Mouse (Mus musculus) layer of hippocampus, adult 9-10 months (tissue): ENCODE results near the gene Trpv2.

Experiments
- DNase-seq: peaks from one replicate; pipeline ENCODE4 v3.0.0; 2022; ENCODE audit warnings: low spot score

The Trpv2 gene

GRCm38 (mm10) chr11:62558961-62559646 is 15.2 kb upstream of the Trpv2 start:
- no peak for DNase-seq

- DNase-seq, result no peak
These were observed 13.7 kb upstream of the Trpv2 start for GRCm38 (mm10) chr11:62560463-62561016.

DNA sequence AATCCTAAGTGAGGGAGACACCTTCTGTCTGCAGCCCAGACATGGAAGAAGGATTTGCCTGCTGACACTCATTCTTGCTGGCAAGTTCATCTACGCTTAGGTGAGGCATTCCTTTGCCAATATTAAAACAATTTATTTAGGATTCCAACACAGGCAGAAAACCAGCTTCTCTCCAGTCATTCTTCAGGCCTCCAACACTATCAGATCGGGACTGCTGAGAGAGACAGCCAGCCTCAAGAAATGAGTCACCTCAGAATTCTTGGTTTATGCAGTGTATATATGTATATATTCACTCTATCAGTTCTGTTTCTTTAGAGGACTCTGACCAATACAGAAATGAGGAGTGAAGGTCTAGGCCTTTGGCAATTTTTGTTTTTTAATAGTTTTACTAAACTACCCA is 10.7 kb upstream of the Trpv2 start:
- no peak for DNase-seq

GRCm38 (mm10) chr11:62565747-62566146 is 8.5 kb upstream of the Trpv2 start:
- no peak for DNase-seq

- DNase-seq, result no peak
These were observed 8.1 kb upstream of the Trpv2 start for GRCm38 (mm10) chr11:62566211-62566610.

DNA sequence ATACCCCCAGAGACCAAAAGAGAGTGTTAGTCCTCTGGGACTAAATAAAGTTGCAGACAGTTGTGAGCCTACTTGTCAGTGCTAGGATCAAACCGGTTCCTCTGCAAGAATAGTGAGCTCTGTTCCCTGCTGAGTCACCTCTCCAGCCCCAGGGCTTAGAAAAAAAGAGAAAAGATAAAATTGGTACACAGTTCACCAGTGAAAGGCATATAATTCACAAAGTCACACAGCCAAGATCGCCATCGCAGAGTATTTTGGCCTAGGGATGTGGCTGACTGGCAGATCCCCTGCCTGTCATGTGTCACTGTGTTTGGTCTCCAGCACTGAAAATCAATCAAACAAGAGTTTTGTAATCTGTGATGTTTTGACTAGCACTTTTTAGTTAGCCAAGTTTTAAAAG is 6.0 kb upstream of the Trpv2 start:
- no peak for DNase-seq

DNA sequence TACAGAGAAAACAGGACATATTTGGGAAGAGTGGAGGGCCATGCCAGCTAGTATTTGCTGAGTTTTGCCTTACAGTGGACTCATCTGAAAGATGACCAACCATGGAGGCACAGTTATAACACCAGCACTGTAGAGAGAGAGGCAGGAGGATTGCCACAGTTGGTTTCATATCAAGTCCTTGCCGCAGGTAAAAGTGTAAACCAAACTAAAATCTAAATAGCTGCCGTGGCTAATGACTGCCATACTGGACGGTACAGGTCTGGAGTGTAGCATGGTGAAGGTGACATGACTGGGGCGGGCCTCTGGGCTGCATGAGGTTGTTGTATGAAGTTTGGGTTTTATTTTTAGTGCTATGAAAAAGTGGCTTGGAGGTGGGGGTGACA is 408 bp downstream of the Trpv2 start:
- no peak for DNase-seq

- peak; percentile 82 for DNase-seq
These were observed 992 bp downstream of the Trpv2 start for GRCm38 (mm10) chr11:62575297-62575658.

- no peak for DNase-seq
These were observed 1.6 kb downstream of the Trpv2 start for GRCm38 (mm10) chr11:62575659-62576438.

DNA sequence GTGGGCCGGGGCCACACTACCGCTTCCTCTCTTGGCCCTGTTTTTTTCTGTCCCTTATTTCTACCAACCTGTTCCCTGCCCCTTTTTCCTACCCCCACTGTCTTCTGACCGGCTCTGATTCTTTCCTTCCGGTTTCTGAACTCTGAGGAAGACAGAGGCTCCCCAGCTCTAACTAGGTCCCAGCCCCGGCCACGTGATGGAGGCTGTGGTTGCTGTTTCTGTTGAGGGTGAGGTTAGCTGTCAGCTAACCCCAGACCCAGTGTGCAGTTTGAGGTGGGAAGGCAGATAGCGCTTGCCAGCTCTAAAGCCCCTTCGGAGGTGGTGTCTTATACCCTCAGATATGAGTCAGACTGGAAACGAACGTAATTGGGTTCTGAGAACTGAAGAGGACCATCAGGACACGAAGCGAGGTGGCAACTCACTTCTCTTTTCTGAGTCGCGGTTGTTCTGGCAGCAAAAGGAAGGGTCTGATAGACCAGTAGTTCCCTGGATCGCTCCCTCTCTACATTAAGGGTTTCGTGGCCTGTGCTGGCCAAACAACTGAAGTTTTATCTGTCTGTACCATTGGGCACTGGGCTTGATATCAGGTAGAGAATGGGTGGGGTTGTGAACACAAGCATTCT is 2.4 kb downstream of the Trpv2 start:
- DNase-seq, result peak; percentile 25

- no peak for DNase-seq
These were observed 8.7 kb downstream of the Trpv2 start for GRCm38 (mm10) chr11:62583031-62583430.

DNA sequence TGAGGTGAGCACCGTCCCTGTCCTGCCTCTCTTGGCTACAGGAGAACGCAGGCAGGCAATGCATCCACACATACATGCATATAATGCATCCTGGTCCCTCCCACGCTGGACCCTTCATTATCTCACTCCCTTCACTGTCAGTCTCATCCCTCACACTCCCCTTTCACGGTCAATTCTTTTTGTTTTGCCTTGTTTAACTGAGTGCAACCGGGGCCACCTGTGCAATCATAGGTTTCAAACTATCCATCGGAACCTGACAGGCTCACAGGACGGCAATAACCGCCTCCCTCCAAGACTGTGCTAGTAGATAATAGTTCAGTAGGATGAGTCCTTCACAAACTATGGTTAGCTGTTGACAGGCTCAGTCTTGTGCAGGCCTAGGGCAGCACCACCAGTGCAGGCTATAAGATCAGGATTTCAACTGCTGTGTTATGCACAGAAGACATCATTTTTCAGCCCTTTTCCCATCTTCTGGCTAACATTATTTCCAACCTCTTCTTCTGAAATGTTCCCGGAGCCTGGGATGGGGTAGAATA is 10.5 kb downstream of the Trpv2 start:
- no peak for DNase-seq

DNA sequence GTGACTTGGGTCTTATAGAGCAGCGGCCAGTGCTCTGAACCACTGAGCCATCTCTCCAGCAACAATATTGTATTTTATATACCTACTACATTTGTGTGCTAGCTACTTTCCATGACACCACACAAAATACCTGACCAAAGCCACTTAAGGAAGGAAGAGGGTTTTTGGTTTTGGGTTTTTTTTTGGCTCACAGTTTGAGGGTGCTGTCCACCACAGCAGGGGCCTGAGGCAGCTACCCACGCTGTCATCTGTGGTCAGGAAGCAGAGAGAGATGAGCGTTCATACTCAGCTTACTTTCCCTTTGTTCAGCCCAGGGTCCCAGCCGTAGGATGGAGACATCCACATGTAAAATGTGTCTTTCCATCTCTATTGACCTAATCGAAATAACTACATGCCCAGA is 12.7 kb downstream of the Trpv2 start:
- no peak for DNase-seq

DNA sequence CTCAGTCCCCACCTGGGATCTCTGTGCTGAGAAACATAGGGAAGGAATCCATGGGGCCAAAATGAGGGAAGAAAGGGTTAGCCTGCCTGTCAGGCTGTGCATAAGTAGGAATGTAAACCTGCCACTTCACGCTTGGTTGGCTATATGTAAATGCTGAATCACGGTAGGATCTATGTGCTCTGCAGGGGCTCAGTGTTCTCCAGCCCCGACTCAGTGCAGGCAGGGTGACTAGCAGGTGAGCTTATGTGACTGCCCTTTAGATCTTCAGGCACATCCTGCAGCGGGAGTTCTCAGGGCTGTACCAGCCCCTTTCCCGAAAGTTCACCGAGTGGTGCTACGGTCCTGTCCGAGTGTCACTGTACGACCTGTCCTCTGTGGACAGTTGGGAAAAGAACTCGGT is 15.1 kb downstream of the Trpv2 start:
- DNase-seq, result no peak

DNA sequence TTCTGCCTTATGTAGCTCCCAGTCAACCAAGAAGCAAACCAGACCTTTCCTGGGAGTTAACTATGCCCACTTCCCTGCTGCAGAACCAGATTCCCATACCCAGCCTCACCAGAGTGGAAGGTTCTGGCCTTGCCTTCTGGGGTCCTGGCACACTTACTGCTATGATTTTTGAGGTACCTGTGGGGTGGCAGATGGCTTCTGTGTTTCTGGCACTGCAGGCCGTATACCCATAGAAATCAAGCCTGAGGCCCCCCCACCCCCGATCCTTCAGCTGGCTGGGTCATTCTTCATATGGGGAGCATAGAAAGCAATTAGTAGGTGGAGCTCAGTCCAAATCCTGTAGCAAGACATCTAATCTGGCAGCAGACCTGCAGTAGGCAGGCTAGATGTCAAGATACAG is 16.7 kb downstream of the Trpv2 start:
- DNase-seq, result no peak

DNA sequence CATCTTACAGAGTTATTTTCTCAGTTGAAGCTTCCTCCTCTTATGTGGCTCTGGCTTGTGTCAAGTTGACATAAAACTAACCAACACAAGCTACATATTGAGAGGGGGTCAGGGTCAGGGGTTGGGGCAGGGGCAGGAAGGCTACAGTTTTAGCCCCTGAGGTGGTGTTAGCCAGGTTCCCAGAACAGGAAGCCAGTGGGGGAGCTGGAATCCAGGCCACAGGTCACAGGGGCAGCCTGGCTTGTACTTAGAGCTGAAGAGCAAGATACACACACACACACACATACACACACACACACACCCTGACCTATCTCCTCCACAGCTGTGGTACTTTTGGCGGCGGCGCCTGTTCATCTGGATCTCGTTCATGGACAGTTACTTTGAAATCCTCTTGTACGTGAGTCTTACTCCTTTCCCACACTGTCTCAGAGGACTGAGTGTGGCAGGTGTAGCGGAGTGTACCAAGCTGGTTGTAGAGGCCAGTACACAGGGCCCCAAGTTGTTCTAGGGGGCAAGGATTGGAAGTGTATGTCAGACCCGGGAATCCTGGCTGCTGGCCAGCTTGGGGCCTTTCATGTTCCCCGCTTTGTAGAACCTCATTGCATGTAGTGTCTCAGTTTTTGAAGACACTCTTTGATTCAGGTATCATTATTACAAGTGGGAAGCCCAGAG is 17.8 kb downstream of the Trpv2 start:
- DNase-seq, result no peak

- no peak for DNase-seq
These were observed 24.3 kb downstream of the Trpv2 start for GRCm38 (mm10) chr11:62598571-62598970.

- no peak for DNase-seq
These were observed 27.7 kb downstream of the Trpv2 start for GRCm38 (mm10) chr11:62601732-62602618.

GRCm38 (mm10) chr11:62602619-62603311 is 28.5 kb downstream of the Trpv2 start:
- peak; percentile 93 for DNase-seq

DNA sequence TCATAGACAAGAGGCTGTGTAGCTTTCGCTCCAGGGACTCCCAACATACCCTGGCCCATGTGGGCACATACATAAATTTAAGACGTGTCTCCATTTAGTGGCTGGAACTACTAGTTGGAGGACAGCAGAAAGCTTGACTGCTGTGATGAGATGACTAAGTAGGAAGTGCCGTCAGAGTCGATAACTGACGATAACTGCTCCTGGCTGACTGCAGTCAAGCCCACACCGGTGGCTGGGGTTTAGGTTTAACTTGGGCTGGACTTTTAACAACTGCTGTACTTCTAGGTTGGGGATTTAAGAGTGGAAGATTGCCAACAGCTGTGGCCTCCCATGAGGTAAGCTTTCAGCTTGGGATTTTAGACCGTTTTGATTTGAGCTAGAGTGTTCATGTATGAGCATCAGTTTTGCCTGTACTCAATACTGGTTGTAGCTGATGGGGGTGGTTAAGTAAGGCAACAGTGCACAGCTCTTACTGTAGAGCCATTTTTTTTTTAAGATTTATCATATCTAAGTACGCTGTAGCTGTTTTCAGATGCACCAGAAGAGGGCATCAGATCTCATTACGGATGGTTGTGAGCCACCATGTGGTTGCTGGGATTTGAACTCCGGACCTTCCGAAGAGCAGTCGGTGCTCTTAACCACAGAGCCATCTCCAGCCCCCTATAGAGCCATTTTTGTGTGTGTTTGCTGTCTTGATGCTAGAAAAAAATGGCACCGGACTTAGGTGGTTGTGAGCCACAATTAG is 29.2 kb downstream of the Trpv2 start:
- DNase-seq, result no peak
